8 mouse cellular contexts compared by ENCODE assay signal in the genomic region with DNA sequence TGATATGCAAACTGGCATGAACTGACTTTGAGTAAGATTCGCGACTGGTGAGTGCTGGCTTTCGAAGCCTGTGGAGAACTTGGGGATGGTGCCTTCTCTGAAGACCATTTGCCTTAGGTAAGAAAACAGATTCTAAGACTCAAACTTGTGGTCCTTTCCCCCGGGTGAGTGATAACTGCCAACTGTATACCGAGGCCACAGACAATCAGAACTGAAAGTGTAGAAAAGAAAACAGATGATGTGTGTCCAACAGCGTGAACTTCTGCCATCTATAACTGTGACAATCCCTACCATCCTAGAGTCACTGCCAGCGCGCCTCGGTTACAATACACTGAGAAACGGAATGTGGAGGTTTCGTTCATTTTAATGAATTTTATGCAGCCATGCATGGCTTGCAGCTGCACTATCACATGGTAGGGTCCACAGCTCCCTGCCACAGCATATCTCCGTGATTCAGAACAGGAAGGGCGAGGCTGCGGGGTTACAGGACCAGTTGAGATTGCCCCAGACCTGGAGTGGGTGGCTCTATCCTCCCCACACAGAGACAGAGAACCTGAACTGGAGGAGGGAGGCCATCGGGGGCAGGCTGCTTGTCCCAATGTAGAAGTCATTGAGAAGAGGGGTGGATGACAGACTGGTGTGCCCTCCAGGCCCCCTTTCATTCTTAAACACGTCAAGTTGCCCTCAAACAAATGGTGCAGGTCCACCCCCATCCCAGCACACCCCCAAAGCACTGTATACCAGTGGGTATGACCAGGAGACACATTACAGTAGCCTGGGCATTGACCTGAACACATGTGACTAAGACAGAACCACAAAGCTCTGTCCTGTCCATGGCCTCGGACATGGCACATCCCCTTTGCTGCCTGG. TPM values are rescaled to one million over a fixed set of nuclear protein-coding genes. Genes with fewer than 3 reads are reported as not detected.
DNase-seq lines count a peak whose midpoint lies in the region; ATAC-seq and TF ChIP-seq lines count a peak whose summit lies in the region.

No protein-coding gene starts in this region.

- TF ChIP-seq CTCF in intestine, postnatal 0 days (IDR thresholded peaks at IDR 0.05; ENCODE audit: low read depth), result no peak
- TF ChIP-seq CTCF in left cerebral cortex, adult 2 months (IDR thresholded peaks at IDR 0.05), result no peak

- H3K9ac ChIP-seq in embryonic facial prominence, embryonic 12.5 days, result 0 out of 2 replicates have a peak overlapping the region, but pooled peaks have one; percentile 15
- H3K9ac ChIP-seq in intestine, postnatal 0 days (ENCODE audit: low read depth, low read length), result no peak overlapping the region
- H3K9ac ChIP-seq in midbrain, embryonic 13.5 days (replicated peaks), result 0 out of 2 replicates have a peak overlapping the region, but pooled peaks have one; percentile 11

- 0 out of 2 replicates have a peak overlapping the region, but pooled peaks have one; percentile 1 for H3K4me3 ChIP-seq in embryonic facial prominence, embryonic 12.5 days
- H3K4me3 ChIP-seq in intestine, postnatal 0 days (ENCODE audit: low read depth, low read length), result no peak overlapping the region
- peak overlapping the region; percentile 82 for H3K4me3 ChIP-seq in midbrain, embryonic 13.5 days (replicated peaks)
- H3K4me3 ChIP-seq in left cerebral cortex, adult 2 months, result no peak overlapping the region

- WGBS in embryonic facial prominence, embryonic 12.5 days, result 82% methylated on average over 17 of the region's 17 CpGs
- 81% methylated on average over 17 of the region's 17 CpGs for WGBS in intestine, postnatal 0 days
- WGBS in midbrain, embryonic 13.5 days, result 84% methylated on average over 17 of the region's 17 CpGs

- H3K36me3 ChIP-seq in embryonic facial prominence, embryonic 12.5 days, result peaks cover 8% of the 10 kb centered on the region
- peaks cover 12% of the 10 kb centered on the region; the same call in 1 of the 2 replicates for H3K36me3 ChIP-seq in intestine, postnatal 0 days (ENCODE audit: control insufficient read depth, insufficient read depth)
- peaks cover 11% of the 10 kb centered on the region for H3K36me3 ChIP-seq in midbrain, embryonic 13.5 days

- H3K4me2 ChIP-seq in embryonic facial prominence, embryonic 12.5 days (replicated peaks), result peak overlapping the region; percentile 45; the same call in 1 of the 2 replicates
- H3K4me2 ChIP-seq in intestine, postnatal 0 days (replicated peaks; ENCODE audit: low read depth), result peak overlapping the region; percentile 88; the same call in 1 of the 2 replicates
- H3K4me2 ChIP-seq in midbrain, embryonic 13.5 days (replicated peaks), result peak overlapping the region; percentile 52

- peak; percentile 9 to 31 for DNase-seq in layer of hippocampus, adult 8-10 months (ENCODE audit: low spot score in 2 of 2)
- DNase-seq in layer of hippocampus, postnatal 25 days (ENCODE audit: extremely low spot score in 1 of 2, low spot score in 1 of 2), result no peak
- DNase-seq in left cerebral cortex, adult 2 months (ENCODE audit: extremely low spot score in 1 of 2, low spot score in 2 of 2), result no peak
- no peak for DNase-seq in urinary bladder, adult 18-20 months (ENCODE audit: low spot score in 2 of 2)
- DNase-seq in embryo, embryonic 9.5 days (ENCODE audit: extremely low spot score), result no peak

- intact Hi-C loops in left cerebral cortex, adult 2 months (cut with DNase I), result loop anchor here (2.0 kb wide), 1 partner anchor 41 kb away; no protein-coding TSS in a partner anchor

- no peaks in the 10 kb centered on the region for H3K27me3 ChIP-seq in embryonic facial prominence, embryonic 12.5 days
- no peaks in the 10 kb centered on the region for H3K27me3 ChIP-seq in intestine, postnatal 0 days (replicated peaks; ENCODE audit: control insufficient read depth, insufficient read depth, low read length)
- H3K27me3 ChIP-seq in midbrain, embryonic 13.5 days, result no peaks in the 10 kb centered on the region

- ATAC-seq in embryonic facial prominence, embryonic 12.5 days (ENCODE audit: insufficient number of reproducible peaks, insufficient read depth, low FRiP score, low TSS enrichment), result no peak
- ATAC-seq in intestine, postnatal 0 days, result no peak
- no peak for ATAC-seq in midbrain, embryonic 13.5 days

- H3K27ac ChIP-seq in embryonic facial prominence, embryonic 12.5 days, result no peak overlapping the region
- no peak overlapping the region for H3K27ac ChIP-seq in intestine, postnatal 0 days (ENCODE audit: low read depth, low read length)
- H3K27ac ChIP-seq in midbrain, embryonic 13.5 days, result no peak overlapping the region
- H3K27ac ChIP-seq in left cerebral cortex, adult 2 months, result no peak overlapping the region

- peaks cover 22% of the 10 kb centered on the region for H3K4me1 ChIP-seq in embryonic facial prominence, embryonic 12.5 days
- H3K4me1 ChIP-seq in intestine, postnatal 0 days (replicated peaks; ENCODE audit: control insufficient read depth, insufficient read depth, low read length), result peaks cover 21% of the 10 kb centered on the region
- H3K4me1 ChIP-seq in midbrain, embryonic 13.5 days (replicated peaks), result peaks cover 21% of the 10 kb centered on the region

- no peaks in the 10 kb centered on the region for H3K9me3 ChIP-seq in embryonic facial prominence, embryonic 12.5 days
- H3K9me3 ChIP-seq in intestine, postnatal 0 days (ENCODE audit: control insufficient read depth), result no peaks in the 10 kb centered on the region
- H3K9me3 ChIP-seq in midbrain, embryonic 13.5 days, result no peaks in the 10 kb centered on the region

RNA-seq across cellular contexts. Expression of a gene that starts 1.4 kb away (rescaled TPM):
- total RNA-seq in layer of hippocampus, adult 8-10 months (2022), result 10 to 100 TPM; 74.1 to 88.0 (median 82.8) TPM
- total RNA-seq in layer of hippocampus, postnatal 25 days (2021), result 10 to 100 TPM; 83.0 to 94.6 TPM
- 81.9 and 82.9 TPM in 2 replicates for polyA plus RNA-seq in embryonic facial prominence, embryonic 12.5 days (2016; fragmentation: Nextera tagmentation; extraction: Ambion mirVana)
- polyA plus RNA-seq in intestine, postnatal 0 days (2015; fragmentation: Nextera tagmentation; extraction: Ambion mirVana), result 58.6 and 61.1 TPM in 2 replicates
- 57.1 and 58.2 TPM in 2 replicates for polyA plus RNA-seq in midbrain, embryonic 13.5 days (2015; fragmentation: Nextera tagmentation; extraction: Ambion mirVana)
- total RNA-seq in left cerebral cortex, adult 2 months (2021), result 10 to 100 TPM; 78.3 to 80.8 TPM

RNA-seq across cellular contexts. Expression of a gene that starts 2.3 kb away (rescaled TPM):
- under 1 TPM; 0.51 to 0.80 (median 0.58) TPM for total RNA-seq in layer of hippocampus, adult 8-10 months (2022)
- under 1 TPM; 0.35 to 0.54 TPM for total RNA-seq in layer of hippocampus, postnatal 25 days (2021)
- polyA plus RNA-seq in embryonic facial prominence, embryonic 12.5 days (2016; fragmentation: Nextera tagmentation; extraction: Ambion mirVana), result 0.22 and 0.58 TPM in 2 replicates
- 0.50 and 0.74 TPM in 2 replicates for polyA plus RNA-seq in intestine, postnatal 0 days (2015; fragmentation: Nextera tagmentation; extraction: Ambion mirVana)
- polyA plus RNA-seq in midbrain, embryonic 13.5 days (2015; fragmentation: Nextera tagmentation; extraction: Ambion mirVana), result 0.64 and 0.77 TPM in 2 replicates
- under 1 TPM; 0.56 to 0.70 TPM for total RNA-seq in left cerebral cortex, adult 2 months (2021)

RNA-seq across cellular contexts. Expression of a gene that starts 15.1 kb away (rescaled TPM):
- 100 to 1,000 TPM; 230 to 284 (median 256) TPM for total RNA-seq in layer of hippocampus, adult 8-10 months (2022)
- total RNA-seq in layer of hippocampus, postnatal 25 days (2021), result 100 to 1,000 TPM; 255 to 311 TPM
- polyA plus RNA-seq in embryonic facial prominence, embryonic 12.5 days (2016; fragmentation: Nextera tagmentation; extraction: Ambion mirVana), result 2.7 and 3.6 TPM in 2 replicates
- polyA plus RNA-seq in intestine, postnatal 0 days (2015; fragmentation: Nextera tagmentation; extraction: Ambion mirVana), result 0.76 and 1.0 TPM in 2 replicates
- 75.5 and 79.4 TPM in 2 replicates for polyA plus RNA-seq in midbrain, embryonic 13.5 days (2015; fragmentation: Nextera tagmentation; extraction: Ambion mirVana)
- 100 to 1,000 TPM; 284 to 288 TPM for total RNA-seq in left cerebral cortex, adult 2 months (2021)

RNA-seq across cellular contexts. Expression of a gene that starts 26.4 kb away (rescaled TPM):
- total RNA-seq in layer of hippocampus, adult 8-10 months (2022), result 1 to 10 TPM; 2.5 to 9.7 (median 5.7) TPM
- 1 to 10 TPM; 2.4 to 3.2 TPM for total RNA-seq in layer of hippocampus, postnatal 25 days (2021)
- 0.86 and 0.97 TPM in 2 replicates for polyA plus RNA-seq in embryonic facial prominence, embryonic 12.5 days (2016; fragmentation: Nextera tagmentation; extraction: Ambion mirVana)
- 0.64 and 0.78 TPM in 2 replicates for polyA plus RNA-seq in intestine, postnatal 0 days (2015; fragmentation: Nextera tagmentation; extraction: Ambion mirVana)
- 0.94 and 1.0 TPM in 2 replicates for polyA plus RNA-seq in midbrain, embryonic 13.5 days (2015; fragmentation: Nextera tagmentation; extraction: Ambion mirVana)
- total RNA-seq in left cerebral cortex, adult 2 months (2021), result 1 to 10 TPM; 1.3 to 2.8 TPM

RNA-seq across cellular contexts. Expression of a gene that starts 42.2 kb away (rescaled TPM):
- total RNA-seq in layer of hippocampus, adult 8-10 months (2022), result 10 to 100 TPM; 52.8 to 61.6 (median 58.7) TPM
- total RNA-seq in layer of hippocampus, postnatal 25 days (2021), result 10 to 100 TPM; 59.5 to 66.8 TPM
- 46.2 and 50.8 TPM in 2 replicates for polyA plus RNA-seq in embryonic facial prominence, embryonic 12.5 days (2016; fragmentation: Nextera tagmentation; extraction: Ambion mirVana)
- polyA plus RNA-seq in intestine, postnatal 0 days (2015; fragmentation: Nextera tagmentation; extraction: Ambion mirVana), result 29.2 and 35.1 TPM in 2 replicates
- 13.1 and 15.2 TPM in 2 replicates for polyA plus RNA-seq in midbrain, embryonic 13.5 days (2015; fragmentation: Nextera tagmentation; extraction: Ambion mirVana)
- 10 to 100 TPM; 93.4 to 94.9 TPM for total RNA-seq in left cerebral cortex, adult 2 months (2021)

Comparison
In these comparisons a context has a peak if more than half of its experiments do, and no peak if none do; other contexts are left out.
1. DNase-seq: peak in layer of hippocampus, adult 8-10 months (2 of 2); none in layer of hippocampus, postnatal 25 days (0 of 2), left cerebral cortex, adult 2 months (0 of 2), urinary bladder, adult 18-20 months (0 of 2) and embryo, embryonic 9.5 days (single experiment).
2. H3K4me3 ChIP-seq: peak in embryonic facial prominence, embryonic 12.5 days (single experiment) and midbrain, embryonic 13.5 days (single experiment); none in intestine, postnatal 0 days (single experiment) and left cerebral cortex, adult 2 months (single experiment).
3. Peak in every context shown above with its lines, with median percentiles within 50 percentile points of each other: H3K4me2 ChIP-seq.